Mouse (Mus musculus) MEL (cell line): ENCODE data around the gene Fhad1. TPM values are rescaled to one million over a fixed set of nuclear protein-coding genes. Genes with fewer than 3 reads are reported as not detected.

Experiments used
- DNase-seq: peaks from one replicate; pipeline ENCODE4 v3.0.0; 2011; ENCODE audit warnings: low read depth, low spot score
- H3K27ac ChIP-seq: 2 replicates; pipeline ENCODE4 v1.5.1; 2012; ENCODE audit warnings: low read depth, mild to moderate bottlenecking, control low read depth, low read length, moderate library complexity; ENCODE audit not compliant: control insufficient read depth
- H3K27me3 ChIP-seq, 2 experiments: fragments of 150-350 bp in 1 of 2; sonication (generic) in 1 of 2; 2 replicates each; pipeline ENCODE4 v1.6.1; 2012; ENCODE audit warnings: low read length in 2 of 2, mild to moderate bottlenecking in 2 of 2, improper control_type of control experiment in 1 of 2, moderate library complexity in 1 of 2; ENCODE audit not compliant: insufficient read depth in 2 of 2, control insufficient read depth in 1 of 2
- H3K36me3 ChIP-seq, 2 experiments: 2 replicates each; pipeline ENCODE4 v1.6.1; 2012 to 2014; ENCODE audit warnings: low read length in 2 of 2, improper control_type of control experiment in 1 of 2, inconsistent platforms in 1 of 2, mild to moderate bottlenecking in 1 of 2; ENCODE audit not compliant: insufficient read depth in 2 of 2, control insufficient read depth in 1 of 2
- H3K4me1 ChIP-seq, 2 experiments: fragments of 150-350 bp in 1 of 2; sonication (generic) in 1 of 2; 2 replicates each; pipeline ENCODE4 v1.6.1; 2012; ENCODE audit warnings: low read length in 2 of 2, improper control_type of control experiment in 1 of 2, mild to moderate bottlenecking in 1 of 2; ENCODE audit not compliant: insufficient read depth in 2 of 2, control insufficient read depth in 1 of 2
- H3K4me3 ChIP-seq, 2 experiments: fragments of 150-350 bp in 1 of 2; sonication (generic) in 1 of 2; 2 replicates each; pipeline ENCODE4 v1.5.1; 2012; ENCODE audit warnings: low read depth in 2 of 2, low read length in 2 of 2, mild to moderate bottlenecking in 2 of 2, moderate library complexity in 2 of 2, control low read depth in 1 of 2, improper control_type of control experiment in 1 of 2; ENCODE audit not compliant: control insufficient read depth in 1 of 2, insufficient read depth in 1 of 2
- H3K79me2 ChIP-seq: 2 replicates; pipeline ENCODE4 v1.6.1; 2012; ENCODE audit warnings: mild to moderate bottlenecking, low read length, moderate library complexity; ENCODE audit not compliant: control insufficient read depth, poor library complexity, insufficient read depth
- H3K9ac ChIP-seq: 2 replicates; pipeline ENCODE4 v1.6.1; 2012; ENCODE audit warnings: low read depth, mild to moderate bottlenecking, control low read depth, low read length, moderate library complexity; ENCODE audit not compliant: control insufficient read depth, poor library complexity, severe bottlenecking
- H3K9me3 ChIP-seq: fragments of 150-350 bp; sonication (generic); replicated peaks from 2 replicates; pipeline ENCODE4 v1.6.1; 2012; ENCODE audit warnings: mild to moderate bottlenecking, low read length, improper control_type of control experiment, moderate library complexity; ENCODE audit not compliant: insufficient read depth
- BHLHE40 ChIP-seq: IDR thresholded peaks from 2 replicates; pipeline ENCODE4 v1.6.1; 2012; ENCODE audit warnings: low read depth, mild to moderate bottlenecking, inconsistent platforms, low read length, improper control_type of control experiment, borderline replicate concordance
- CHD1 ChIP-seq: IDR thresholded peaks from 2 replicates; pipeline ENCODE4 v1.6.1; 2012; ENCODE audit warnings: low read depth, mild to moderate bottlenecking, inconsistent platforms, low read length, improper control_type of control experiment
- CHD2 ChIP-seq: IDR thresholded peaks from 2 replicates; pipeline ENCODE4 v1.6.1; 2011; ENCODE audit warnings: low read length, improper control_type of control experiment
- CTCF ChIP-seq, 3 experiments: IDR thresholded peaks in 2 of 3; conservative IDR thresholded peaks in 1 of 3; 2 replicates each; pipeline ENCODE4 v1.5.1; 2011 to 2012; ENCODE audit warnings: low read length in 3 of 3, low read depth in 2 of 3, mild to moderate bottlenecking in 2 of 3, improper control_type of control experiment in 1 of 3, inconsistent platforms in 1 of 3, mixed read lengths in 1 of 3, moderate library complexity in 1 of 3; ENCODE audit not compliant: control insufficient read depth in 1 of 3, insufficient read depth in 1 of 3, poor library complexity in 1 of 3, severe bottlenecking in 1 of 3
- ELF1 ChIP-seq: IDR thresholded peaks from 2 replicates; pipeline ENCODE4 v1.6.1; 2014; ENCODE audit warnings: low read depth, mild to moderate bottlenecking, inconsistent platforms, low read length, improper control_type of control experiment, moderate library complexity
- EP300 ChIP-seq, 2 experiments: IDR thresholded peaks; 2 replicates each; pipeline ENCODE4 v1.6.1; 2011; ENCODE audit warnings: improper control_type of control experiment in 2 of 2, low read length in 2 of 2, low read depth in 1 of 2, mild to moderate bottlenecking in 1 of 2
- ETS1 ChIP-seq: IDR thresholded peaks from 2 replicates; pipeline ENCODE4 v1.6.1; 2012; ENCODE audit warnings: low read depth, mild to moderate bottlenecking, inconsistent platforms, low read length, improper control_type of control experiment, moderate library complexity
- GABPA ChIP-seq: IDR thresholded peaks from 2 replicates; pipeline ENCODE4 v1.6.1; 2012; ENCODE audit warnings: low read depth, mild to moderate bottlenecking, inconsistent platforms, low read length, improper control_type of control experiment, moderate library complexity
- GATA1 ChIP-seq: IDR thresholded peaks from 2 replicates; pipeline ENCODE4 v1.6.1; 2011; ENCODE audit warnings: low read depth, low read length, improper control_type of control experiment
- HCFC1 ChIP-seq: IDR thresholded peaks from 2 replicates; pipeline ENCODE4 v1.6.1; 2012; ENCODE audit warnings: low read depth, mild to moderate bottlenecking, inconsistent platforms, low read length, improper control_type of control experiment, moderate library complexity
- JUND ChIP-seq: IDR thresholded peaks from 2 replicates; pipeline ENCODE4 v1.6.1; 2011; ENCODE audit warnings: low read depth, mild to moderate bottlenecking, improper control_type of control experiment, low read length
- KAT2A ChIP-seq: conservative IDR thresholded peaks from 2 replicates; pipeline ENCODE4 v1.6.1; 2012; ENCODE audit warnings: low read depth, low read length, improper control_type of control experiment, inconsistent platforms
- MAFK ChIP-seq: IDR thresholded peaks from 2 replicates; pipeline ENCODE4 v1.6.1; 2011; ENCODE audit warnings: low read depth, mild to moderate bottlenecking, low read length, improper control_type of control experiment, borderline replicate concordance
- MAX ChIP-seq: IDR thresholded peaks from 2 replicates; pipeline ENCODE4 v1.6.1; 2011; ENCODE audit warnings: low read length, improper control_type of control experiment
- MAZ ChIP-seq: IDR thresholded peaks from 2 replicates; pipeline ENCODE4 v1.6.1; 2012; ENCODE audit warnings: low read depth, mild to moderate bottlenecking, inconsistent platforms, low read length, improper control_type of control experiment
- MEF2A ChIP-seq: IDR thresholded peaks from 2 replicates; pipeline ENCODE4 v1.6.1; 2014; ENCODE audit warnings: low read depth, mild to moderate bottlenecking, inconsistent platforms, low read length, improper control_type of control experiment; ENCODE audit not compliant: poor library complexity, insufficient replicate concordance, severe bottlenecking; ENCODE audit errors: extremely low read depth
- NELFE ChIP-seq: IDR thresholded peaks from 2 replicates; pipeline ENCODE4 v1.6.1; 2011; ENCODE audit warnings: low read depth, low read length, improper control_type of control experiment
- NRF1 ChIP-seq: IDR thresholded peaks from 2 replicates; pipeline ENCODE4 v1.6.1; 2014; ENCODE audit warnings: low read depth, mild to moderate bottlenecking, inconsistent platforms, low read length, improper control_type of control experiment, moderate library complexity; ENCODE audit not compliant: poor library complexity, insufficient read depth, severe bottlenecking
- POLR2AphosphoS2 ChIP-seq: IDR thresholded peaks from 2 replicates; pipeline ENCODE4 v1.6.1; 2011; ENCODE audit warnings: low read length, improper control_type of control experiment
- RAD21 ChIP-seq: IDR thresholded peaks from 2 replicates; pipeline ENCODE4 v1.6.1; 2011; ENCODE audit warnings: mild to moderate bottlenecking, low read depth, low read length, improper control_type of control experiment
- RCOR1 ChIP-seq: IDR thresholded peaks from 2 replicates; pipeline ENCODE4 v1.6.1; 2012; ENCODE audit warnings: low read depth, mild to moderate bottlenecking, inconsistent platforms, low read length, improper control_type of control experiment
- SIN3A ChIP-seq: IDR thresholded peaks from 2 replicates; pipeline ENCODE4 v1.6.1; 2012; ENCODE audit warnings: low read length, improper control_type of control experiment, inconsistent platforms
- SMC3 ChIP-seq: IDR thresholded peaks from 2 replicates; pipeline ENCODE4 v1.6.1; 2011; ENCODE audit warnings: low read depth, low read length, improper control_type of control experiment
- TCF12 ChIP-seq: IDR thresholded peaks from 2 replicates; pipeline ENCODE4 v1.6.1; 2014; ENCODE audit warnings: low read depth, mild to moderate bottlenecking, inconsistent platforms, low read length, improper control_type of control experiment, moderate library complexity
- UBTF ChIP-seq: IDR thresholded peaks from 2 replicates; pipeline ENCODE4 v1.6.1; 2012; ENCODE audit warnings: low read depth, mild to moderate bottlenecking, inconsistent platforms, low read length, improper control_type of control experiment, moderate library complexity, borderline replicate concordance; ENCODE audit not compliant: insufficient read depth
- USF1 ChIP-seq: IDR thresholded peaks from 2 replicates; pipeline ENCODE4 v1.6.1; 2014; ENCODE audit warnings: low read depth, mild to moderate bottlenecking, inconsistent platforms, low read length, improper control_type of control experiment, moderate library complexity
- USF2 ChIP-seq, 2 experiments: IDR thresholded peaks; 2 replicates each; pipeline ENCODE4 v1.6.1; 2011 to 2012; ENCODE audit warnings: improper control_type of control experiment in 2 of 2, low read length in 2 of 2, borderline replicate concordance in 1 of 2, inconsistent platforms in 1 of 2, low read depth in 1 of 2, mild to moderate bottlenecking in 1 of 2; ENCODE audit not compliant: insufficient read depth in 1 of 2
- ZC3H11A ChIP-seq: IDR thresholded peaks from 2 replicates; pipeline ENCODE4 v1.6.1; 2012; ENCODE audit warnings: low read depth, mild to moderate bottlenecking, inconsistent platforms, low read length, improper control_type of control experiment
- ZKSCAN1 ChIP-seq: IDR thresholded peaks from 2 replicates; pipeline ENCODE4 v1.6.1; 2012; ENCODE audit warnings: low read depth, mild to moderate bottlenecking, inconsistent platforms, low read length, improper control_type of control experiment, moderate library complexity
- ZMIZ1 ChIP-seq: IDR thresholded peaks from 2 replicates; pipeline ENCODE4 v1.6.1; 2012; ENCODE audit warnings: low read depth, mild to moderate bottlenecking, inconsistent platforms, low read length, improper control_type of control experiment, moderate library complexity
- ZNF384 ChIP-seq: IDR thresholded peaks from 2 replicates; pipeline ENCODE4 v1.6.1; 2012; ENCODE audit warnings: low read depth, mild to moderate bottlenecking, inconsistent platforms, low read length, improper control_type of control experiment
- polyA plus RNA-seq, 2 experiments: library from polyadenylated mRNA; stranded (reverse) in 1 of 2; unstranded in 1 of 2; fragments of >175 nt in 1 of 2; fragments of >200 nt in 1 of 2; gene quantifications; 2 replicates each; pipeline versions ENCODE4 v1.2.1 to v1.2.4; 2012; ENCODE audit warnings: low replicate concordance in 2 of 2, low read depth in 1 of 2; ENCODE audit not compliant: insufficient read length in 2 of 2, insufficient read depth in 1 of 2, missing spikeins in 1 of 2
- total RNA-seq: library from RNA; depleted of rRNA; stranded (reverse); fragments of 300-350 nt; gene quantifications from 2 replicates; pipeline ENCODE4 v1.2.3, GENCODE M21; 2012

Fhad1 gene
- total and polyA plus RNA-seq, 3 experiments, result not detected

DNA sequence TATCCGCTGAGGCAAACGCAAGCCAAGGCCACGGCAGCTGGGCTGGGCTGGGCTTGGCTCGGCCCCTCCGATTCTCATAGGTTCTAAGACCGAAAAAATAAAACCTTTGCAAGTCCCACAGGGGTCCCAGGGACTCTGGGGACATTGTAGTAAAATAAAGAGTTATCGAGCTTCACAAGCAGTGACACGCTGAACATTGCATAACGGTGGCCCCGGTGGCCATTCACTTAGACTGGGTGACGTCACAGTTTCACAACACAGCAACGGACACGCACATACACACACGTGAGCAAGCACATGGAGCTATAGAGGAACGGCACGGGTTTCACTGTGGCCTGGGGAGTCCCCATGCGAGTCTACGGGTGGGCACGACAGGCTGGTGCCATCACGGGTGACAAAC is 156.4 kb downstream of the Fhad1 start:
- Histone ChIP-seq H3K27ac (no peak overlapping the region), H3K4me1 (no peaks in the 10 kb centered on the region), H3K36me3 (no peaks in the 10 kb centered on the region), H3K9me3 (no peaks in the 10 kb centered on the region), H3K79me2 (no peaks in the 10 kb centered on the region), H3K9ac (no peak overlapping the region), H3K27me3 (no peaks in the 10 kb centered on the region), H3K4me3 (no peak overlapping the region)
- no peak for TF ChIP-seq UBTF
- TF ChIP-seq RAD21, result no peak
- no peak for TF ChIP-seq GABPA
- no peak for DNase-seq

DNA sequence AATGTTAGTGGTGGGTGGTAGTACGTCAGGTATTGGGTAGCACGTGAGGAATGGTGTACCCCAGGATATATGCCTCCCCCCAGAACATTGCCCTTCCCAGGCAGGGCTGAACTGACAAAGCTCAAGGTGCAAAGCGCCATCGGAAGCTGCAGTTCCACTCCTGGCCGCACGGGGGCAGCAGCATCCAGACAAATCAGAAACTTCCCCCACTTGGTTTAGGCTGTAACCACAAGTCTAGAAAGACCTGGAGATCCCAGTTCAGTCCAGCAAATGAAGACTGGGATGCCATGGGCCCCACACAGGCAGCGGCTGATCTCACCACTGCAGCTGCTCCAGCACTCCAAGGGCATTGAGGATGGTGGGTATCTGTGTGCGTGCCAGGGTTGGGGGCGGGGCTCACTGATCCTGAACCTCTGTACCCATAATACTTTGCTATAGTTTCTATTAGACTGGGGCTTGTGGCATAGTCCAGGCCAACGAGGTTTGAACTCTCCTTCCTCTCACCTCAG is 157.4 kb downstream of the Fhad1 start:
- Histone ChIP-seq H3K9ac (no peak overlapping the region), H3K4me1 (no peaks in the 10 kb centered on the region), H3K79me2 (no peaks in the 10 kb centered on the region), H3K4me3 (no peak overlapping the region), H3K9me3 (no peaks in the 10 kb centered on the region), H3K27me3 (no peaks in the 10 kb centered on the region), H3K27ac (no peak overlapping the region), H3K36me3 (no peaks in the 10 kb centered on the region)
- TF ChIP-seq CTCF (IDR thresholded peaks at IDR 0.05 in 2 of 3, conservative IDR thresholded peaks at IDR 0.05 in 1 of 3; ENCODE audit: control insufficient read depth in 1 of 3, insufficient read depth in 1 of 3, low read depth in 2 of 3, low read length in 3 of 3, poor library complexity in 1 of 3, severe bottlenecking in 1 of 3) (peak; percentile 89 to 96 (median 91)), NELFE (no peak), GABPA (no peak), MEF2A (no peak), MAZ (no peak), SMC3 (peak; percentile 72), RCOR1 (no peak), HCFC1 (no peak), MAFK (no peak), CHD2 (no peak), JUND (no peak), BHLHE40 (no peak), NRF1 (no peak), USF1 (no peak), MAX (no peak), SIN3A (no peak), UBTF (no peak), USF2 (IDR thresholded peaks at IDR 0.05; ENCODE audit: borderline replicate concordance in 1 of 2, insufficient read depth in 1 of 2, low read depth in 1 of 2, low read length in 2 of 2) (no peak), EP300 (IDR thresholded peaks at IDR 0.05; ENCODE audit: low read depth in 1 of 2, low read length in 2 of 2) (no peak), ELF1 (no peak), GATA1 (no peak), ZC3H11A (peak; percentile 42), CHD1 (no peak), ETS1 (no peak), POLR2AphosphoS2 (no peak), KAT2A (no peak), RAD21 (peak; percentile 82), TCF12 (no peak), ZNF384 (no peak), ZKSCAN1 (no peak), ZMIZ1 (no peak)
- DNase-seq, result peak; percentile 79
